In the genomic region with DNA sequence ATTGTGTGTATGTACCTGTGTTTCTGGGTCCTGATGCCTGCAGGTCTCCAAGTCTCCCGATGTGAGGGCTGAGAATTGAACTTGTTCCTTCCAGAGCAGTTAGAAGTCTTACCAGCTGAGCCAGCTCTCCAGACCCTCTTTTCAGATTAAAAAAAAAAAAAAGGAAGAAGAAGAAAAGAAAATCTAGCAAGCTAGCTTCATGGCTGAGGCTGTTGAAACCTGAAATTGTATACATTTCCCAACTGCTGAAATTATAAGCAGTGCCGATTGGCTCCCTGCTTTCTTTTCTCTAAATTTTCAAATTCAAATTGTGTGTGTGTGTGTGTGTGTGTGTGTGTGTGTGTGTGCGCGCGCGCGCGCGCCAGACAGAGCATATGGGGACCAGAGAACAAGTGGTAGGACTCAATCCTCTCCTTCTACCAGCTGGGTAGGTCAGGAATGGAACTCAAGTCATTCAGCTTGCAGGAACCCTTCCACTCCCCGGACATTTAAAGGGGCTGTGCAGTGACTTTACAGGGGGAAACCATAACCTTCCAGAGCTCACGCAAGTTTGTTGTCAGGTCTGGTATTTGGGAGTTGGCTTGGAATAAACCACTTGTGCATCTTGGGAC, we compare ENCODE assay signal across 8 mouse cellular contexts. TPM values are rescaled to one million over a fixed set of nuclear protein-coding genes. Genes with fewer than 3 reads are reported as not detected.
DNase-seq lines count a peak whose midpoint lies in the region; ATAC-seq lines count a peak whose summit lies in the region.

No protein-coding gene starts in this region.

- H3K36me3 ChIP-seq in heart, embryonic 11.5 days (ENCODE audit: control insufficient read depth, insufficient read depth, low read length): no peaks in the 10 kb centered on the region
- H3K36me3 ChIP-seq in hindbrain, embryonic 13.5 days: no peaks in the 10 kb centered on the region
- no peaks in the 10 kb centered on the region for H3K36me3 ChIP-seq in macrophage (ENCODE audit: inconsistent target)

- no peak overlapping the region for H3K9ac ChIP-seq in heart, embryonic 11.5 days (ENCODE audit: low read depth, low read length)
- peak overlapping the region; percentile 76; the same call in 1 of the 2 replicates for H3K9ac ChIP-seq in hindbrain, embryonic 13.5 days

- H3K79me2 ChIP-seq in macrophage (ENCODE audit: inconsistent target): no peaks in the 10 kb centered on the region

- H3K27ac ChIP-seq in heart, embryonic 11.5 days (ENCODE audit: low read depth, low read length): peak overlapping the region; percentile 95; the same call in 1 of the 2 replicates
- H3K27ac ChIP-seq in hindbrain, embryonic 13.5 days: peak overlapping the region; percentile 93
- H3K27ac ChIP-seq in macrophage: no peak overlapping the region

- H3K4me1 ChIP-seq in heart, embryonic 11.5 days (ENCODE audit: control insufficient read depth, insufficient read depth, low read length): no peaks in the 10 kb centered on the region
- peaks cover 27% of the 10 kb centered on the region for H3K4me1 ChIP-seq in hindbrain, embryonic 13.5 days (replicated peaks)

- peak overlapping the region; percentile 70 for H3K4me2 ChIP-seq in heart, embryonic 11.5 days
- H3K4me2 ChIP-seq in hindbrain, embryonic 13.5 days: peak overlapping the region; percentile 62

- H3K4me3 ChIP-seq in heart, embryonic 11.5 days (ENCODE audit: low read depth, low read length): peak overlapping the region; percentile 43
- H3K4me3 ChIP-seq in hindbrain, embryonic 13.5 days: peak overlapping the region; percentile 43
- H3K4me3 ChIP-seq in macrophage (ENCODE audit: inconsistent target): peak overlapping the region; percentile 23

- WGBS in heart, embryonic 11.5 days (ENCODE audit: insufficient replicate concordance): 46% methylated on average over 11 of the region's 11 CpGs
- WGBS in hindbrain, embryonic 13.5 days: 47% methylated on average over 11 of the region's 11 CpGs
- WGBS in macrophage (ENCODE audit: missing documents): 24% methylated on average over 11 of the region's 11 CpGs

- no peaks in the 10 kb centered on the region for H3K9me3 ChIP-seq in heart, embryonic 11.5 days (replicated peaks; ENCODE audit: control insufficient read depth, low read length)
- H3K9me3 ChIP-seq in hindbrain, embryonic 13.5 days: no peaks in the 10 kb centered on the region

- no peak for ATAC-seq in heart, embryonic 11.5 days (replicated peaks; ENCODE audit: insufficient number of reproducible peaks, low FRiP score, low TSS enrichment)
- ATAC-seq in hindbrain, embryonic 13.5 days (ENCODE audit: low FRiP score): 0 out of 2 replicates have a peak, but pooled peaks have one; percentile 2

- DNase-seq in heart, adult 9 months (ENCODE audit: low spot score in 2 of 2): no peak
- DNase-seq in A20 (ENCODE audit: low read depth, low spot score): peak; percentile 17
- peak; percentile 48 for DNase-seq in brain, adult 2 months (ENCODE audit: low read depth, low spot score)
- no peak for DNase-seq in frontal cortex, postnatal 10 days (ENCODE audit: low spot score in 2 of 2)
- no peak for DNase-seq in retina, postnatal 1 day

- no peaks in the 10 kb centered on the region for H3K27me3 ChIP-seq in heart, embryonic 11.5 days (ENCODE audit: control insufficient read depth, insufficient read depth, low read length)
- H3K27me3 ChIP-seq in hindbrain, embryonic 13.5 days: no peaks in the 10 kb centered on the region

RNA-seq across cellular contexts. Expression of a gene that starts 30.1 kb away (rescaled TPM):
- polyA plus RNA-seq in heart, embryonic 11.5 days (2014; fragmentation: Nextera tagmentation; extraction: Ambion mirVana): 20.2 and 20.9 TPM in 2 replicates
- polyA plus RNA-seq in hindbrain, embryonic 13.5 days (2015; fragmentation: Nextera tagmentation; extraction: Ambion mirVana): 8.8 and 8.9 TPM in 2 replicates
- total RNA-seq in macrophage (2018; cell fraction: chromatin; rRNA removed): 1 to 10 TPM in 7 of 26 experiments, under 1 TPM in 6, not detected in 13; 0.63 to 4.3 (median 1.1) TPM
- total RNA-seq in macrophage (2018; cell fraction: cytosol; rRNA removed): 1 to 10 TPM; 1.4 to 3.2 (median 2.3) TPM
- total RNA-seq in macrophage (2018; cell fraction: nucleus; rRNA removed): 1 to 10 TPM in 13 of 26 experiments, under 1 TPM in 6, not detected in 7; 0.52 to 3.2 (median 1.3) TPM
- polyA plus RNA-seq in macrophage (2018): 1.8 to 4.6 TPM (median 3.0 TPM) in 3 replicates

RNA-seq across cellular contexts. Expression of a gene that starts 30.2 kb away (rescaled TPM):
- polyA plus RNA-seq in heart, embryonic 11.5 days (2014; fragmentation: Nextera tagmentation; extraction: Ambion mirVana): 0.41 and 0.74 TPM in 2 replicates
- 42.3 and 46.8 TPM in 2 replicates for polyA plus RNA-seq in hindbrain, embryonic 13.5 days (2015; fragmentation: Nextera tagmentation; extraction: Ambion mirVana)
- under 1 TPM in 1 of 26 experiments, not detected in 25; 0.57 TPM for total RNA-seq in macrophage (2018; cell fraction: chromatin; rRNA removed)
- not detected for total RNA-seq in macrophage (2018; cell fraction: cytosol; rRNA removed)
- not detected for total RNA-seq in macrophage (2018; cell fraction: nucleus; rRNA removed)
- polyA plus RNA-seq in macrophage (2018): not detected in 3 replicates

RNA-seq across cellular contexts. Expression of a gene that starts 41.9 kb away (rescaled TPM):
- polyA plus RNA-seq in heart, embryonic 11.5 days (2014; fragmentation: Nextera tagmentation; extraction: Ambion mirVana): 4.8 and 4.9 TPM in 2 replicates
- polyA plus RNA-seq in hindbrain, embryonic 13.5 days (2015; fragmentation: Nextera tagmentation; extraction: Ambion mirVana): 5.7 and 7.0 TPM in 2 replicates
- under 1 TPM in 11 of 26 experiments, not detected in 15; 0.26 to 0.71 (median 0.48) TPM for total RNA-seq in macrophage (2018; cell fraction: chromatin; rRNA removed)
- total RNA-seq in macrophage (2018; cell fraction: cytosol; rRNA removed): 1 to 10 TPM in 21 of 26 experiments, under 1 TPM in 5; 0.58 to 3.2 (median 1.2) TPM
- total RNA-seq in macrophage (2018; cell fraction: nucleus; rRNA removed): 1 to 10 TPM in 15 of 26 experiments, under 1 TPM in 10, not detected in 1; 0.40 to 4.1 (median 1.1) TPM
- polyA plus RNA-seq in macrophage (2018): 0.31 to 0.81 TPM (median 0.75 TPM) in 3 replicates

RNA-seq across cellular contexts. Expression of a gene that starts 53.2 kb away (rescaled TPM):
- polyA plus RNA-seq in heart, embryonic 11.5 days (2014; fragmentation: Nextera tagmentation; extraction: Ambion mirVana): 23.7 and 24.5 TPM in 2 replicates
- 26.0 and 26.5 TPM in 2 replicates for polyA plus RNA-seq in hindbrain, embryonic 13.5 days (2015; fragmentation: Nextera tagmentation; extraction: Ambion mirVana)
- 1 to 10 TPM in 1 of 26 experiments, under 1 TPM in 5, not detected in 20; 0.26 to 3.2 (median 0.49) TPM for total RNA-seq in macrophage (2018; cell fraction: chromatin; rRNA removed)
- under 1 TPM in 24 of 26 experiments, not detected in 2; 0.03 to 0.26 (median 0.10) TPM for total RNA-seq in macrophage (2018; cell fraction: cytosol; rRNA removed)
- under 1 TPM in 11 of 26 experiments, not detected in 15; 0.18 to 0.69 (median 0.29) TPM for total RNA-seq in macrophage (2018; cell fraction: nucleus; rRNA removed)
- polyA plus RNA-seq in macrophage (2018): 0.08 to 0.26 TPM (median 0.12 TPM) in 3 replicates

Comparison
In these comparisons a context has a peak if more than half of its experiments do, and no peak if none do; other contexts are left out.
1. DNase-seq: peak in A20 (single experiment) and brain, adult 2 months (single experiment); none in heart, adult 9 months (0 of 2), frontal cortex, postnatal 10 days (0 of 2) and retina, postnatal 1 day (single experiment).
2. RNA of a gene that starts 30.2 kb away (polyA plus RNA-seq): 42.3 to 46.8 TPM in hindbrain, embryonic 13.5 days; 0.41 to 0.74 TPM in heart, embryonic 11.5 days and not detected in macrophage; every median in the first group is over 10 times any median in the second.
3. Peak in every context shown above with its lines, with median percentiles within 50 percentile points of each other: H3K4me3 ChIP-seq.